Mouse (Mus musculus) adrenal gland, postnatal 4 days (tissue): ENCODE measurements at regions not wholly inside any gene's neighbourhood (a gene's known extent, or its start where the extent isn't known, plus 50 kb on each side); places are given as distances from the start of the nearest gene placed in this dataset.
A peak's percentile ranks its signal among the peaks of the same experiment; 100 is the strongest.

ENCODE experiments used
- DNase-seq, 2 experiments: peaks; one replicate each; pipeline ENCODE4 v3.0.0; 2021 to 2022; ENCODE audit warnings: low spot score in 2 of 2, mixed read lengths in 2 of 2

DNA sequence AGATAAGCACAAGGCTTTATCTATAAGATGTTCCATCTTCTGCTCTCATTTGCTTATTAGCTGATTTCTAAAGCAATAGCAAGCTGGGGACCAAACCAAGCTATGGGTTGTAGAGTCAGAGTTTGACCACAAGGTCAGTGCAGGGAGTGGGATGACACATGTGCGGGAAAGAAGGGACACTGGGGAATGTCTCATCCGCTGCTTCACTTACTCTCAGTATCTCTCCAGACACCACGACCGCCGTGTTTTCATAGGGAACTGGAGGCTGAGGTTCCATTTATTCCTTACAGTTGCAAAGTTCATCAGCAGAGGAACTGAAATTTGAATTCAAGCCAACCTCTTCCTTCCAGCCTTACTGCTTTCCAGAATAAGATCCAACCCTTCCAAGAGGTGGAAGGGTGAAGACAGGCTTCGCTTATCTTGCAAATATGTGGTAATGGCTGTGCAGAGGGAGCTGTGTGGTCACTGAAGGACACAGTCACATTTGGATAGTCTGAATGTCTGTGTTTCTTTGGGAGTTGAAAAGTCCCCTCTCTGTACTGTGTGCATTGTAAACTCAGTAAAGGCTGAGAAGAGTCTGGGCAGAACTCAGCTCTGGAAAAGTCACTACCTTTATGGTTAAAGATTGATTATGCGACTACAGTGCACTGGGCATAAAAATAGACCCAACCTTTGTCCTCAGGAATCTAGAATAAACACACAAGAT is 118.1 kb upstream of the C1qtnf3 start:
- DNase-seq, result no peak

DNA sequence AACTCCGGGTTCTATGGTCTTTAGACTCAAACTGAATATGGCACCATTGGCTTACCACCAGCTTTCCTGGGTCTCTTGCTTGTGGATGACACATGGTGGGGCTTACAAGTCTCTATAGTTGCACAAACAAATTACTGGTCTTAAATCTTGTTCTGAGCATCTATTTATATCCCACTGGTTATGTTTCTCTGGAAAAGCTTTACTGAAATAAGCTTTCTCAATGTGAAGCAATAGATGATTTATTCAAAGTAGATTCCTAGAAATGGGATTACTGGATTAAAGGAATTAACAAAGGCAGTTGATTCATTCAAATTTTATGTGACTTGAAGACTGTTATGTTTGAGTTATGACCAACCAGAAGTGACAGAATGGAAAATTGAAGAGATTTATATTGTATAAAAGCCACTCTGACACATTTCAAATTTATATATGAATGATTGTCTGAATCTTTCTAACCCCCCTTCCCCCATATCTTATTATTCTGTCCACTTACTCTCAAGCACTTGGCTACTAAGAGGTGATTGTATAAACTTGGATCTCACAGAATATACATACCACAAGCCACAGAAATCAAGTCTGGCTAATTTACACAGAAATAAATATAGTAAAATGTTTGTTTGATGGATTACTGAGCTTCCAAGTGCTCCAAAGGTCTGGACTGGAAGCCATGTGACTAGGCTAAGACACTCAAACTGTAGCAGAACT is 113.4 kb upstream of the C1qtnf3 start:
- no peak for DNase-seq

GRCm38 (mm10) chr15:10840621-10841034 is 111.5 kb upstream of the C1qtnf3 start:
- no peak for DNase-seq

DNA sequence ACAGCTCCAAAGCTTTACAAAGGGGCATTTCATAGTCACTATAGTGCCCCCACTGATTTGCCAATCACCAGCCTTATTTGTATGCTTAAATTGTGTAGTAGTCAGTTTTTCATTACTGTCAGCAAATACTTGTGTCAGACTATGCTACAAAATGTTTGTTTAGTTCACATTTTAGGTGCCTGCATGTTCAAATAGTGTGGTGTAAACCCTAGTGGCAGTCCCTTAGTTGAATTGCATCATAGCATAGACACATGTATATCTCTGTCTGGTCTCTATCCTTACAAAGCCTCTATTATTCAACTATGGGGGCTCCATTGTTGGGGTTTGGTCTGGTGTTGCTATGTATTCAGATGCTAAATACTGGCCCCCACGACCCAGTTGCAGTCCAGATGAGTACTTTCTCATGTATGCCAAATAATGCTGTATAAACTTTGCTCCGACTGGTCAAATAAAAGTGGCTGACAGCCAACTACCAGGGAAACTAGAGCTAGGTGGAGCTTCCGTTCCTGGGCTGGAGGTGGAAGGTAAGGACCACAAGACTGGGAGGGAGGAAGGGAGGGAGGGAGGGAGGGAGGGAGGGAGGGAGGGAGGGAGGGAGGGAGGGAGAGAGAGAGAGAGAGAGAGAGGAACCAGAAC is 109.0 kb upstream of the C1qtnf3 start:
- DNase-seq, result no peak

DNA sequence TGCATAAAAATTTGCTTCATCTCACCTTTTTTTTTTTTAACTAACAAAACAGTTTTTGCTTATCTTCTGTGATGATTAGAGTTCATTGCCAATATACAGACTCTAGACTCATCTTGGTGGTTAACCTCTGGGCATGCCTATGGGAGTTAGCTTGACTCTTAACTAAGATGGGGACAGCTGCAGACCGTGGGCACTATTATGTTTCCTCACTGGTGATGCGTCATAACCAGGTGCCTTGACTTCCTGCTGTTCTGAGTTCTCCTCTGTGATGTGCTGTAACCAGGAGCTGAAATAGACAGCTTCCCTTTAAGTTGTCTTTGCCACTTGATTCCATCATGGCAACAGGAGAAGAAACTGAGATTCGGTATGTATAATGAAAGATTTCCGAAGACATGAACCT is 105.4 kb upstream of the C1qtnf3 start:
- no peak for DNase-seq

GRCm38 (mm10) chr15:10864004-10864775 is 87.9 kb upstream of the C1qtnf3 start:
- DNase-seq, result no peak

DNA sequence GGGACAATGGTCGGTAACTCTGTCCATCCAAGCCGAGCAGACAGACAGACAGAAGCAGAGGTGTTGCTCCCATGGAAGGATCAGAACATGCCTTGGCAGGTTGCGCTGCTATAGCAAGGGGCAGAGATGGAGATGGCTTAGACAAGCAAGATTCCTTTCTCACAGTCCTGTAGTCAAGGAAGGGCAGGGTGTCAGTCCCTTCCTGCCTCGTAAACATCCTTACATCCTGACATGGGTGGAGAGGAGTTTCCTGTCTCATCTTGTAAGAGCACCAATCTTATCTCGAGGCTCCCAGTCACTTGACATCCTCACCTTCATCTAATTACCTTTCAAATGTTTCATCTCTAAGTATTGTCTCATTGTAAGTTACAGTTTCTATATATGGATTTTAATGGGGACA is 87.0 kb upstream of the C1qtnf3 start:
- DNase-seq, result no peak

DNA sequence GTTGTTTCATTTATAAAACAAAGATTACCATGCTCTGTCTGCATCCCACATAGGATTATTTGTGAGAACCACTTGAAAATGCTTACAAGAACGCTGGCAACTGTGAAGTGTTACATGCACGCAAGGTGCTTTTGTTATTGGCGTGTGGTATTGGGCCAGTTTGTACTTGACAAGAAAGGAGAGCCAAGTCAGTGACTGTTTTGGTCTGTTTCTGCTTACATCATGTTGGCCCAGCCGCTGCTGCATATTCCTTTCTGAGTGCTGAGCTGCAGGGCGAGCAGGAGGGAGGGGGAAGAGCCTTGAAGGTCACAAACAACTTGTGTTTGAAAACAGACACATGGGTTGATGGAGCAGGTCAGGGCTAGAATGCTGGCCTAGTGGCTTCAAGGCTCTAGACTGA is 85.3 kb upstream of the C1qtnf3 start:
- DNase-seq, result no peak

GRCm38 (mm10) chr15:10868115-10868514 is 84.0 kb upstream of the C1qtnf3 start:
- no peak for DNase-seq

- DNase-seq, result no peak
Measured at GRCm38 (mm10) chr15:10868716-10869585, 83.2 kb upstream of the C1qtnf3 start.

DNA sequence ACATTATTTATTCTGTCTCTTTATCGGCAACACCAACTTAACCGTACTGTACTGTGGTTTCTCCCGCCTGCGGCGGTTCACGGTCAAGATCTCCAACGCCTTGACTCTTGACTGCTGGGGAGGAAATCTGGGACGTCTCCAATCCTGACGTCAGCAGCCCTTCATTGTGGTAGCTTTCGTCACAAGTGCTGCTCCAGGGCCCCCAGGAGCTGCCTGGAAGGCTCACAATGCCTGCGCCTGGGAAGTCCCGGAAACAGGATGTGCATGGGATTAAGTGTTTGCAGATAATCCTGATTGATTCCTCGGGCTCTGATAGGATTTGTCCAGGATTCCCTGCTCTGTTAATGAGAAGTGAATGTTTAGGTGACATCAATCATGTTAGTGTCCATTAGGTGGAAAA is 82.3 kb upstream of the C1qtnf3 start:
- no peak for DNase-seq

GRCm38 (mm10) chr15:10872322-10872967 is 79.7 kb upstream of the C1qtnf3 start:
- no peak for DNase-seq

DNA sequence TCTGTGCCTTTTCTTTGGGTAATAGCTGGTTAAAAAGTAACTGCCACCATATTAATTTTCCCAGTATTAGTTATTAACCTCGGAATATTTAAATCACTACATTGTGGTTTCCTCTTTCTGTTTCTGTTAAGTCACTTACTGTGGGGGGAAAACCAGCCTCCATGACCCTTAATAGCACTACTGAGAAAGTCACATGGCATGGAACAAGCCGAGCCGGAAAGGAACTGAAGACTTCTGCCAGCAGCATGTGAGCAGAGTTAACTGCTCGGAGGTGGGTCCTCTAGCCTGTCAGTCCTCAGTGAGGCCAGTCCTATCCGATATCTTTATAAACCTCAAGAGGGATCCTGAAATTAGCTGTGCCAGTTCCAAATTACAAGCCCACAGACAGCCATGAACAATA is 75.8 kb upstream of the C1qtnf3 start:
- no peak for DNase-seq

DNA sequence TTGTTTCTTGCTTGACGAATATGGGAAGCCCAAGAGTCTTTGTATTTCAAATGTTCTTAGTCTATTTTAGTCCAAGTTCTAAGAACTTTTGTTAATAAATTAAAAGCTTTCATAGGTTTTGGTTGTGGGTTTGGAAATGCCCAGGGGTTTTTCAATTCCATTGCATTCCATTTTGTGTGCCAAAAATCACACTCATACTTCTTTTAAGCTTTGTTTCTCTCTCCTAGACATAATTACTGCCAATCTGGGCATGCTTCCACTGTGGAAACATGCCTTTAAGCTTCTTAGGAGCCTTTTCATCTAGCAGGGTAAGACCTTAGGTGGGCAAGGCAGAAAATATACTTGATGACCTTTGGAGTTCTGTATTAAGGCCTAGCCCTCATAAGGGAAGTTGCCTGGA is 70.4 kb upstream of the C1qtnf3 start:
- no peak for DNase-seq

DNA sequence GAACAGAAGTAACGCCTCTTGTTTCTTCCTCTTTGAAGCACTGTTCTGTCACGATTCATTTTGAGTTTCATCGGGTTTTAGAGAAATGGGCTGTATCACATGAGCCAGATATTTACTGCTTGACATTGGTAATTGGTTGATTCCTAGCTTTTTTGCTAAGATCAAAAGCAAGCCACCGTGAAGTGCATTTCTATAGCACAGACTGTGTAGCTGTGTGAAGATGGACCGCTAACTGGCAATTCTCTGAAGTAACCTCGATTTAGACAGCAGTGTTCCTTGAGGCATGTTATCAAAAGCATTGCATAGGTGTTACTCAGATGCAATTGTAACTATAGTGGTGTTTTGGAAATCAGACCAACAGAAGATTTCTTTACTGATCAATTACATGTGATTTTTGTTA is 64.1 kb upstream of the C1qtnf3 start:
- no peak for DNase-seq

DNA sequence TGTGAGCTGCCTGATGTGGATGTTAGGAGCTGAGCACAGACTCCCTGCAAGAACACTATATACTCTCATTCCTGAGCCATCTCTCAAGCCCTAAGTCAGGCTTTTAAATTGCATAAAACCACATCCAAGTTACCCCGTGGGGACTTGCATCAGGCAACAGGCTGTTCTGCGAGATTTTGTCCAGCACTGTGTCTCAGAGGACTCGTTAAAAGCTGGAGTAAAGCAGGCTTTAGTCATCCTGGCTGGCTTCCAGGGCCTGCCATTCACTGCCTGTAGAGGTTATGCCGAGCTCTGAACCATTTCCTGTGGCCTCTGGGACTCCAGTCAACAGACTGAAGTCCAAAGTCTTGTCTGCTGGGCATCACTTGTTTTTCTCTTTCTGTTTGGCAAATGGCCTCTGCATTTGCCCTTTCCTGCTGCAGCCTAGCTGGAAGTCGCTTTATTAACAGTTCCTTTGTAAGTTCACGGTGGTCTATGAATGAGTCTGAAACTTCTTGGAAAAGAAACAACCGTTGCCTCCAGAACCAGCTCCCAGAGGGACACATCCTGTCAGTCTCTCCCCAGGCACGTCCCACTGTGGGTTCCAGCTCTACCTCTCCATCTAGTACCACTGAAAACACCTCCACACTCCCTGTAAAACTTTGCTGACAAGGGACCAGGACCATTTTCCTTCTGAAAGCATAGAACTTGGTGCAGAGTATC is 61.8 kb upstream of the C1qtnf3 start:
- peak; percentile 25 to 39 for DNase-seq

DNA sequence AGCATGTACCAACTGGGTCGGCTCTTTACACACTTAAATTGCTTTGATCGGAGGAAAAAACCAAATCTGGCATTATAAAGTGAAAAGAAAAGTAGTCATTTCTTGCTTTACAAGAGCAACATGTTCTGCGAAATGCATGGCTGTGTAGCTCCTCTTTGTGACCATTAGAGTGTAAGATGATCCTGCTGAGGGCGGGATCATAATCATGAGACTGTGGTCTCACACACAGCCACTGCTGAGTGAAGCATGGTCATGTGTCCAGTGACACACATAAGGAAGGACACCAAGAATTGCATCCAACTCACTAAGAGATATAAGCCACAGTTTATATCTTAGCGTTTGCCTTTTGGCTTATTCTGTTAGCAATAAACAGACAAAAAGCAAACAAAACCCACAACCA is 53.8 kb upstream of the C1qtnf3 start:
- DNase-seq, result no peak

DNA sequence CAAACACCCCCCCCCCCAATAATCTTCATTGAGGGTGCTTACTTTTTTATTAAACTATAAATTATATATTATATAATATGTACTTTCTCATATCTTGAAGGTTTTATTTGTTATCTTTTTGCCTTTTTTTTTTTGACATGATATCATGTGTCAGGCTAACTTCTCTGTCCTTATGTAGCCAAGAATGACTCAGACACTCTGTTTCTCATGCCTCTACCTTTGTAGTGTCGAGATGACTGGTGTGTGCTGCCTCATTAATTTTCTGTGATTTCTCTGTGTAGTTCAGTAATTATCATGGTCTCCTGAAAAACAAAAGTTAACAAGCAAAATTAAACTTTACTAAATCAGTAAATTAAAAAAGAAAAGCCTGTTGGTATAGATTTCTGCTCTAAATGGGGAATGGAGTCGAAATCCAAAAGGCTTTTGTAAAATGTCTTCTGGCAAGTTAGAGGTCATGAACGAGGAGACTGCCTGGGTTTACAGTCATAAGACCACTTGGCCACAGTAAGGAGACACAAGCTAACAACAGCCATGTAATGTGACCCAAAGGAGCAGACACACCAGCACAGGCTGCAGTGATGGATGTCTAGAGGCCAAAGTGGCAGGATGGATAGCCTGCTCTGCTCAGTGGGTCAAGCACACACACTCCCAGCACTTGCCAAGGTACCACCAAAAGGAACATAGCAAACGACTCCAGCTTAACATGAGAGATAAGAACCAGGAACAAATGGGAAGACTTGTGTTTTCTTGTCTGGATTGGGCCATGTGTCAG is 53.2 kb upstream of the C1qtnf3 start:
- DNase-seq, result no peak

GRCm38 (mm10) chr15:10899904-10900303 is 52.2 kb upstream of the C1qtnf3 start:
- DNase-seq, result no peak
